Mouse (Mus musculus): Measurements from ENCODE around the gene Trdn.

Gene Trdn

DNA sequence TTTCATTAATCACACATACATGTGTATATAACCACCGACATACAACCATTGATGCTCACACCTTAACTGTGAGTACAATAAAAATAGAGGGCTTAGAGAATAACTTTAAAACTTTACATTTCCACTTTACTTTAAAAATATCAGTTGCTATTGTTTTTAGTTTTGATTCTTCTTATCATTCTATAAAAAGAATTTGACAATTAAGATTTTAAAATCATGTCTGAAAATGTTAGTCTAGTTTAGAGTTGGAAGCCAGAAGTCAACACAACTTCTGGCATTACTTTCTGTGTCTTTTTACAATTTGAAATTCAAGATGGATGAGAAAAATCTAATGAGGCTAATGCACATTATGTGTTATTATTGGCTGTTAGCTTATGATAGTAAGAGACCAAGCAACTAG is at the start of gene Trdn:
Gene Trdn, plus strand, starts transcription at position 301 of the 400 bp plus-strand sequence.
- no peak for DNase-seq

GRCm38 (mm10) chr10:33060771-33061170 is 19.6 kb upstream of the Trdn start:
- no peak for DNase-seq

- no peak for DNase-seq
Observed at GRCm38 (mm10) chr10:33065566-33065965, 14.8 kb upstream of the Trdn start.

- no peak for DNase-seq
Observed at GRCm38 (mm10) chr10:33073126-33073525, 7.2 kb upstream of the Trdn start.

DNA sequence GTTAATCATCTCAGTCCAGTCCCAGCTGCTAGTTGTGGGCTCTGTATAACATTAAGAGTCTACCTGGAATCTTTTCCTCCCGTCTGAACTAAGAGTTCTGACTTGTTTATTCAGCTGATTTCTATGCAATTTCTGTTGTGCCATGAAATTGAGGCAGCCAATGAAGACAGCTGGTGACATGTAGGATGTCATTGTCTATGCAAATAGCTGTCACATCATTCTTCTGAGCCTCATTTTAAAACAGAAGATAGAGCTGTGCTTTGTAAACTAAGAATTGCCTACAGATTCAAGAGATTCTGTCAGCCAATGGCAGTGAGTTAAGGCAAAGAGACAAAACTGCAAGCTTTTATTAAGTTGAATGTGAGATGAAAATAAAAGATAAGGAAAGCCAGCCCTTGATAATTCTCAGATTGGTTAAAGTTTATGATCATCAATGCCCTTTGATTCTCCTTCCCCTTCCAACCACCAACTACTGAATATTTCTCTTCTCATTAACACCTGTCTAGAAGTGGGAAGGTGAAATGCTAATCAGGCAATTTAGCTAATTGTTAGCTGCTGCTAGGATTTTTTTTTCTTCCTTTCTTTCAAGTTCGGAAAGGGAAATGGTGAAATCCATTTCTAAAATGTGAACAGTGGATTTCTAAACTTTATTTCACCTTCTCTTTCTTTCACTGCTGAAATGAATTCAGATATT is 1.9 kb downstream of the Trdn start:
- DNase-seq, result no peak

GRCm38 (mm10) chr10:33082961-33083626 is 2.7 kb downstream of the Trdn start:
- no peak for DNase-seq

- no peak for DNase-seq
Observed at GRCm38 (mm10) chr10:33083627-33084158, 3.3 kb downstream of the Trdn start.

GRCm38 (mm10) chr10:33088403-33088802 is 8.0 kb downstream of the Trdn start:
- no peak for DNase-seq

- no peak for DNase-seq
Observed at GRCm38 (mm10) chr10:33092400-33092799, 12.0 kb downstream of the Trdn start.

GRCm38 (mm10) chr10:33107942-33108341 is 27.6 kb downstream of the Trdn start:
- DNase-seq, result no peak

DNA sequence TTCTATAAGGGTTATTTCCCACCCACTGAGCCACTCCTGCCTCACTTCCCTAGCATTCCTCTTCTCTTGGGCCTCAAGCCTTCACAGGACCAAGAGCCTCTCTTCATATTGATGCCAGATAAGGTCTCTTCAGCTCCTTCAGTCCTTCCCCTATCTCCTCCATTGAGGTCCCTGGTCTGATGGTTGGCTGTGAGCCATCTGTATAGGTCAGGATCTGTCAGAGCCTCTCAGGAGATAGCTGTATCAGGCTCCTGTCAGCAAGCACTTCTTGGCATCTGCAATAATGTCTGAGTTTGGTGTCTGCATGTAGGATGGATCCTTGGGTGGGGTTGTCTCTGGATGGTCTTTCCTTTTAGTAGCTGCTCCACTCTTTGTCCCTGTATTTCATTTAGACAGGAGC is 42.7 kb downstream of the Trdn start:
- no peak for DNase-seq

DNA sequence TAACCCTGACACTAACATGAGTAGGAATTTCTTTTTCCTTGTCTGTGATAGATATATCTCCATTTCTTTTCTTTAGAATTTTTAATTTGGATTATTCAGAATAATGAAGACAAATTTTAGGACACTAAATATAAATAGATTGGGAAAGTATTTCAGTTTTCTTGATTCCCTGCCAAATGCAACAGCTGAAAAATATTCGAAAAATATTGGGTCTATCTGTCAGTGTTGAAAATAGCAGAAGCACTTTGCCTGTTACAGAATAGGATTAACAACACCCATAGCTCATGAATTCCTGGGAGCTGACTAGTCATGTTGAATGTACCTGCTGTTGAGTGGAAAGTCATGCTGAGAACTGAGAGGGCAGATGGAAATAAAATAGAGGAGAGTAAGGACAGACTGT is 64.6 kb downstream of the Trdn start:
- DNase-seq, result no peak

GRCm38 (mm10) chr10:33179731-33180631 is 99.6 kb downstream of the Trdn start:
- no peak for DNase-seq

DNA sequence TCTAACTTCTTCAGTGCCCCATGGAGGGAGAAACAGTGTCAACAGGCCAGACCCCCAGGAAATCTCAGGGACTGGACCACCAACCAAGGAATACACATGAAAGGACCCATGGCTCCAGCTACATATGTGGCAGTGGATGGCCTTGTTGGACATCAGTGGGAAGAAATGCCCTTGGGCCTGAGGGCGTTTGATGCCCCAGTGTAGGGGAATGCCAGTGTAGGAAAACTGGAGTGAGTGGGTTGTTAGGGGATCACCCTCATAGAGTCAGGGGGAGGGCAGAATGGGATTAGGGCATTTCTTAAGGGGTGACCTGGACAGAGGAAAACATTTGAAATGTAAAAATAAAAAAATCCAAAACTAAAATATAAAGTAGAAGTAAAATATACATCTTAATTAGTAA is 108.7 kb downstream of the Trdn start:
- DNase-seq, result no peak

GRCm38 (mm10) chr10:33195919-33196318 is 115.6 kb downstream of the Trdn start:
- no peak for DNase-seq

- DNase-seq, result no peak
Observed at GRCm38 (mm10) chr10:33198257-33198656, 117.9 kb downstream of the Trdn start.

DNA sequence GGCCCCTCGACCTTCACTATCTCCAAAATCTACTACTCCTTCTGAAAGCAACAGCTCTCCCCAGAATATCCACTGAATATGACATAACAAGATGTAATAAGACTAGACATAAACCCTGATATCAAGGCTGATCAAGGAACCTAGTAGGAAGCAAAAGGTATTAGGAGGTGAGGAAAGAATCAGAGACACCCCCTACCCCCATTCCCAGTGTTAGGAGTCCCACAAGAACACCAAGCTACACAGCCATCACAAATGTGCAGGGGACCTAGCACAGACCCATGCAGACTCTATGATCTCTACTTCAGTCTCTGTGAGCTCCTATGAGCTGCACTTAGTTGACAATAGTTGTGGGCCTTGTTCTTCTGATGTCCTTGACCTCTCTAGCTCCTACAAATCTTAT is 130.1 kb downstream of the Trdn start:
- no peak for DNase-seq

DNA sequence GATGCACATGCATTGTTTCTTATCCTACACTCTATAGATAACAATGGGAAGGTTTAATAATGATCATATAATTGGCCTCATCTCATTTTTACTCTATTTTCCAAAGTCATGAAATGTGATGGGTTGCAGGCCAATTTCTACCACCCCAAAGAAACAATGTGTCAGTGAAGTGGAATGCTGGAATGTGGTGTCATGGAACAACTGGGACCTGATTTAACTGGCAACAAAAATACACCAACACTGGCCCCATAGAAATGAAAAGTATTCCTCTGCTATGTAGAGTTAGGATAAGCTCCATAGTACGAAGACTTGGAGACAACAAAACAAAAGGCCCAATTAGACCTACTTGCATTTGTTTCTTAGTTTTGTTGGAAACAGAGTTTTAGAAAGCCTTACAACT is 173.6 kb downstream of the Trdn start:
- DNase-seq, result no peak

- DNase-seq, result no peak
Observed at GRCm38 (mm10) chr10:33256202-33256601, 175.8 kb downstream of the Trdn start.

DNA sequence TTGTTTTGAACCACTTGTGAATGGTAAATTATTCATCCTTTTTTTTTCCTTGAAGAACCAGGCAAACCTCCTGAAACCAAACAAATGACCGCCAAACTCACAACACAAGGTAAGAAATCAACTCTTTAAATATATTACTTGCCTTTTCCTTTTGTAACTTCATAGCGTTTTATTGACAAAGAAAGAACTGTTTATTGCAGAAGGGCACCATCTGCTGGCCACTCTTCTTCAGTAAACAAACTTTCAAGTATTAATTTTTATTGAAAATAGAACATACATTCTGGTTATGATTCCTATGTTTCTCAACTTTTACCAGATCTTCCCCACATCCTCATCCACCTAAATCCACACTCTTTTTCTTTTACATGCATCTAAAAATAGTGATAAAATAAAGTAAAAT is 224.6 kb downstream of the Trdn start:
- peak in 1 of 2 experiments; percentile 14 for DNase-seq

DNA sequence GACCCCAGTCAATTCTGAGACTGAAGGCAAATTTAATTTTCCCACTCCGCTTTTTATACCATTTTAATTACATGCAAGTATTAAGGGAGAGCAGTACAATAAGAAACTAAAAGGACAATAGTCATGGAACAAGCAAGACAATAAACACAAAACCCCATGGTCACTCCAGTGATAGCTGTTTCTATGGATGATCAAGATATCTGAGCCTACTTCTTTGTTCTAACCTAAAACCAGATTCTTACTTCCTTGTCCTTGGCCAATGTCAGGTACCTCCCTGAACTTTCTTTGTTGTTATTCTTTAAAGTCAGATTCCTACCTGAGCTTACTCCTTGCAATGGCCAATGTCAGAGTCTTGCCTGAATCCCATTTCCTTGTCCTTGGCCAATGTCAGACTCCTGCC is 272.7 kb downstream of the Trdn start:
- DNase-seq, result no peak

DNA sequence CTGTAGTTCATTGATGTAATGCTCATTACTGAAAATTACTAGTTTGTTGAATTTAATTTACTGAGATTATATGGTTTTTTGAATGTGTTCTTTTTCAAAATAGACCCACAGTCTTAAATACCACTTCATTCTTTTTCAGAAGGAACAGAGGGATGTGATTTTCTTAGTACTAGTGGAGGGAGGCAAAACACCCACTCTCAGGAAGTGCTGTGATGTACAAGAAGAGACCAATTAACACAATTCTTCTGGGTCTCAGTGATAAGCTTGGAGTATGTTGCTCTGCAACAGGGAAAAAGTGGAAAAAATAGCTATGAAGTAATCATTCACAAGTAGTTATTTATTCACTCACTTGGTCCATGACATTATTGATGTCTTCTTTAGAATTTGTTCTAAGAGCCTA is 286.2 kb downstream of the Trdn start:
- DNase-seq, result no peak

DNA sequence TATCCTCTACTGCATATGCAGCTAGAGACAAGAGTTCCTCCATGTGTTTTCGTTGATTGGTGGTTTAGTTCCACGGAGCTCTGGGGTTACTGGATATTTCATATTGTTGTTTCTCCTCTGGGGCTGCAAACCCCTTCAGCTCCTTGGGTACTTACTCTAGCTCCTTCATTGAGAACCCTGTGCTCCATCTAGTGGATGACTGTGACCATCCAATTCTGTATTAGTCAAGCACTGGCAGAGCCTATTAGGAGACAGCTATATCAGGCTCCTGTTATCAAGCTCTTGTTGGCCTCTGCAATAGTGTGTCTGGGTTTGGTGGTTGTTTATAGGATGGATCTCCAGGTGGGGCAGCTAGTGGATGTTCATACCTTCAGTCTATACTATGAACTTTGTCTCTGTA is 290.2 kb downstream of the Trdn start:
- DNase-seq, result no peak

All from cerebellum, postnatal 25 days (tissue).